Mouse (Mus musculus): Measurements from ENCODE around the gene Rbm12. TPM values are rescaled to one million over a fixed set of nuclear protein-coding genes. Genes with fewer than 3 reads are reported as not detected.

Rbm12 gene
- 37.6 and 38.8 TPM in 2 replicates for polyA plus RNA-seq (2015; fragmentation: Nextera tagmentation; extraction: Ambion mirVana)

DNA sequence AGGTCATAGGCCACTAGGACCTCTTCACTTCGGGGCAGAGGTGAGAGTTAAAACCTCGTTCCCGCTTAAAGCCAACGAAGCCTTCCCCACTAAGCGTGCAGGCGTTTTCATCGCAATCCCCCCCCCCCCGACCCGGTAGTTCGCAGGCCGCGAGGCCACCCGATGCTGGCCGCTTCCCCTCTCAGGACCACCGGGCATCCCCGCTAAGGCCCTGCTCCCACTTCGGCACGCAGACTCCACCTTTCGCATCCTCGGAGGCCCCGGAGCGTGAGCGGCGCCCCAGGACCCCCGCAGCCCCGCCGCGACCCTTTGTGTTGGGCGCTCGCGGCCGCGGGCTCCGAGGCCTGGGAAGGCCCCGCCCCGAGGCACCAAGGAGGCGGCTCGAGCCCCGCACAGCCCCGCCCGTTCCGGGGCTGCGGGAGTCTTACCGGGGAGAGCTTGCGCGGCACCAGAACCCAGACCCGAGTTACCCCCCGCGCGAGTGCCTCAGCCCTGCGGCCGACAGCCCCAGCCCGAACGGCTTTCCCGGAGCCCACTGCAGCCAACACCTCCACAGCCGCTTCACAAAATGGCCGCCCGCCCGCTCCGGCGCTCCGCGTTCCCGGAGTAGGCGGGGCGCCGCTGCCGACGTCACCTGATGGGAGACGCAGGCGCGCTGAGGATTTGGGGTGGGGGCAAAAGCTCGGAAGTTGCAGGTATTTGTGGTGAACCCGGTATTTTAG is at the start of gene Rbm12, which contains the start of gene Cpne1:
Gene Rbm12 (minus strand): TSS at position 621 of the 722 bp plus-strand sequence.
Gene Cpne1 (minus strand): TSS at position 608 of the 722 bp plus-strand sequence.
- WGBS: under 1% methylated on average over 71 of the region's 74 CpGs
- no peaks in the 10 kb centered on the region for H3K9me3 ChIP-seq (ENCODE audit: control insufficient read depth, low read length)
- H3K4me2 ChIP-seq (ENCODE audit: low read length): peak within 1 kb of the TSS; percentile 81
- no peaks in the 10 kb centered on the region for H3K27me3 ChIP-seq (replicated peaks; ENCODE audit: control insufficient read depth, insufficient read depth, low read length)
- peak within 1 kb of the TSS; percentile 99 for H3K4me3 ChIP-seq (replicated peaks; ENCODE audit: low read length)
- no peaks in the 10 kb centered on the region for H3K36me3 ChIP-seq (ENCODE audit: control insufficient read depth, insufficient read depth)
- H3K9ac ChIP-seq (replicated peaks; ENCODE audit: low read depth, low read length): peak within 1 kb of the TSS; percentile 94
- H3K4me1 ChIP-seq (replicated peaks; ENCODE audit: control insufficient read depth, insufficient read depth, low read length): peaks cover 12% of the 10 kb centered on the region
- H3K27ac ChIP-seq (ENCODE audit: low read length): peak within 1 kb of the TSS; percentile 87
- ATAC-seq: peak; percentile 97

- H3K4me1 ChIP-seq (replicated peaks; ENCODE audit: control insufficient read depth, insufficient read depth, low read length): no peaks in the 10 kb centered on the region
- no peak overlapping the region for H3K4me3 ChIP-seq (replicated peaks; ENCODE audit: low read length)
- no peak overlapping the region for H3K4me2 ChIP-seq (ENCODE audit: low read length)
- H3K9ac ChIP-seq (replicated peaks; ENCODE audit: low read depth, low read length): no peak overlapping the region
- H3K27ac ChIP-seq (ENCODE audit: low read length): no peak overlapping the region
- no peaks in the 10 kb centered on the region for H3K27me3 ChIP-seq (replicated peaks; ENCODE audit: control insufficient read depth, insufficient read depth, low read length)
- ATAC-seq: no peak
- H3K36me3 ChIP-seq (ENCODE audit: control insufficient read depth, insufficient read depth): peaks cover 36% of the 10 kb centered on the region
- no peaks in the 10 kb centered on the region for H3K9me3 ChIP-seq (ENCODE audit: control insufficient read depth, low read length)
These were observed 39.8 kb upstream of the Rbm12 start for GRCm38 (mm10) chr2:156151538-156151937.

DNA sequence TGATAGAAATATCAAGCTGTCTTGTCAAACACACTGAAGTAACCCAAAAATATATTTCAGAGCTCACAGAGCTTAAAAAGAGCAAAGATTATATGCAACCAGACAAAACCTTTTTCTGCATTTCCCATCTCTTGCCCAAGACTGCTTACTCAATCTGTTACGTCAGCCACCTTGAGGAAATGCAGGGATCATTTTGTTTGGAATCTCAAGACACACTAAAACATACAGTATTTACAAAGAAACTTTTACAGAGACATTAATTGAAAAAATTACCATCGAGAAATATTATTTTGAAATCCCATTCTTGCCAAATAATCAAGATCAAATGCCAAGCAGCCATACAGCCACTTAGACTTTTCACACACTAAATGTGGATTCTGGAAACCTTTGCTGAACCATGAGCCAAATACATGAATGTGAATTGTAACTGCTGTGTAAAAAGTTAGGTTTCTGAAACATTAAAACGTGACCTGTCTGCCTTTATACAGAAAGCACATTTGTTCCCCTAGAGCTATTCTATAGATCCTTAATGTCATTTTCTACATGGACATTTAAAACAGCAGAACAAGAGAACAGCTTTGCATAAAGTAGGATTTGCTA is 35.6 kb upstream of the Rbm12 start:
- Histone ChIP-seq H3K27me3 (replicated peaks; ENCODE audit: control insufficient read depth, insufficient read depth, low read length) (no peaks in the 10 kb centered on the region), H3K9me3 (ENCODE audit: control insufficient read depth, low read length) (no peaks in the 10 kb centered on the region), H3K4me2 (ENCODE audit: low read length) (no peak overlapping the region), H3K4me1 (replicated peaks; ENCODE audit: control insufficient read depth, insufficient read depth, low read length) (peaks cover 15% of the 10 kb centered on the region), H3K4me3 (replicated peaks; ENCODE audit: low read length) (no peak overlapping the region), H3K9ac (replicated peaks; ENCODE audit: low read depth, low read length) (no peak overlapping the region), H3K27ac (ENCODE audit: low read length) (no peak overlapping the region), H3K36me3 (ENCODE audit: control insufficient read depth, insufficient read depth) (peaks cover 25% of the 10 kb centered on the region)
- no peak for ATAC-seq
- 81% methylated on average over 3 of the region's 3 CpGs for WGBS

GRCm38 (mm10) chr2:156146272-156146989 is 34.7 kb upstream of the Rbm12 start:
- Histone ChIP-seq H3K4me3 (replicated peaks; ENCODE audit: low read length) (no peak overlapping the region), H3K4me1 (replicated peaks; ENCODE audit: control insufficient read depth, insufficient read depth, low read length) (peaks cover 15% of the 10 kb centered on the region), H3K36me3 (ENCODE audit: control insufficient read depth, insufficient read depth) (peaks cover 23% of the 10 kb centered on the region), H3K27me3 (replicated peaks; ENCODE audit: control insufficient read depth, insufficient read depth, low read length) (no peaks in the 10 kb centered on the region), H3K27ac (ENCODE audit: low read length) (no peak overlapping the region), H3K9ac (replicated peaks; ENCODE audit: low read depth, low read length) (no peak overlapping the region), H3K4me2 (ENCODE audit: low read length) (no peak overlapping the region), H3K9me3 (ENCODE audit: control insufficient read depth, low read length) (no peaks in the 10 kb centered on the region)
- WGBS: 67% methylated on average over 5 of the region's 5 CpGs
- no peak for ATAC-seq

GRCm38 (mm10) chr2:156145486-156146130 is 33.8 kb upstream of the Rbm12 start:
- ATAC-seq: no peak
- Histone ChIP-seq H3K4me3 (replicated peaks; ENCODE audit: low read length) (no peak overlapping the region), H3K27me3 (replicated peaks; ENCODE audit: control insufficient read depth, insufficient read depth, low read length) (no peaks in the 10 kb centered on the region), H3K4me1 (replicated peaks; ENCODE audit: control insufficient read depth, insufficient read depth, low read length) (peaks cover 15% of the 10 kb centered on the region), H3K9me3 (ENCODE audit: control insufficient read depth, low read length) (no peaks in the 10 kb centered on the region), H3K9ac (replicated peaks; ENCODE audit: low read depth, low read length) (no peak overlapping the region), H3K36me3 (ENCODE audit: control insufficient read depth, insufficient read depth) (peaks cover 23% of the 10 kb centered on the region), H3K4me2 (ENCODE audit: low read length) (peak overlapping the region; percentile 28; the same call in 1 of the 2 replicates), H3K27ac (ENCODE audit: low read length) (no peak overlapping the region)
- 56% methylated on average over 11 of the region's 11 CpGs for WGBS

DNA sequence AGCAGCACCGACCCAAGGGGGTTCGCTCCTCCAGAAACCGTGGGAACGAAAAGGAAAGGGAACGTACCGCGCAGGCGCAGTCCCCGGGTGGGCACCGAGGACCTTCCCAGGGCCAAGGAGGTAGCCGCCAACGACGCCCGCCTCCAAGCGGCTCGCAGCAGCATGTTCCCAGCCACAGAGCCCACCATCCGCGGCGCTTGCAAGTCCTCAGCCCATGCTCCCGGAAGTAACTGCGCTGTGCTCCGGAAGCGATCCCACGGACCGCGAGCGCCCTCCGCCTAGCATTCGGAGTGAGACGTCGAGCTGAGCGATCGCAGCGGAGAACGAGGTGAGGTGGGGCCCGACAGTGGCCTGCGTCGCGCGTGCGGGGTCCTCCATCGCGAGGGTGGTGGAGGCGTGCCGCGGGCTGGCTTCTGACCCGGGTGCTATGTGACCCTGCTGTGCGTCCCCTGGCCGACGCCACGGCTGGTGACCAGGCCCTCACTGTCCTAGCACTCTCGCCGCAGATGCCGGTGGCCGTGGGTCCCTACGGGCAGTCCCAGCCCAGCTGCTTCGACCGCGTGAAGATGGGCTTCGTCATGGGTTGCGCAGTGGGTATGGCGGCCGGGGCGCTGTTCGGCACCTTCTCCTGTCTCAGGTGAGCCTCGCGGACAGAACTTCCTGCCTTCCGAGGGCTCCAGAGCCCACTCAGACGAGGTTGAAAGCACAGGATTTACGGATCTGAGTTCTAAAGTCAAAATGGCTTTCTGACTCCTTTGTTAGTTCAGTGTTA is 32.4 kb upstream of the Rbm12 start, which contains the start of the genes Romo1 and Nfs1:
Gene Romo1 (plus strand): TSS at position 87 of the 772 bp plus-strand sequence.
Gene Nfs1 (minus strand): TSS at position 234 of the 772 bp plus-strand sequence.
- no peaks in the 10 kb centered on the region for H3K27me3 ChIP-seq (replicated peaks; ENCODE audit: control insufficient read depth, insufficient read depth, low read length)
- H3K9ac ChIP-seq (replicated peaks; ENCODE audit: low read depth, low read length): peak within 1 kb of the TSS; percentile 87
- no peaks in the 10 kb centered on the region for H3K9me3 ChIP-seq (ENCODE audit: control insufficient read depth, low read length)
- H3K27ac ChIP-seq (ENCODE audit: low read length): peak within 1 kb of the TSS; percentile 93
- H3K4me1 ChIP-seq (replicated peaks; ENCODE audit: control insufficient read depth, insufficient read depth, low read length): peaks cover 15% of the 10 kb centered on the region
- H3K36me3 ChIP-seq (ENCODE audit: control insufficient read depth, insufficient read depth): peaks cover 15% of the 10 kb centered on the region; the same call in 1 of the 2 replicates
- H3K4me3 ChIP-seq (replicated peaks; ENCODE audit: low read length): peak within 1 kb of the TSS; percentile 90
- peak; percentile 99 for ATAC-seq
- WGBS: 0% methylated on average over 69 of the region's 70 CpGs
- peak within 1 kb of the TSS; percentile 93 for H3K4me2 ChIP-seq (ENCODE audit: low read length)

GRCm38 (mm10) chr2:156143367-156143766 is 31.6 kb upstream of the Rbm12 start:
- peaks cover 15% of the 10 kb centered on the region for H3K4me1 ChIP-seq (replicated peaks; ENCODE audit: control insufficient read depth, insufficient read depth, low read length)
- no peaks in the 10 kb centered on the region for H3K9me3 ChIP-seq (ENCODE audit: control insufficient read depth, low read length)
- ATAC-seq: no peak
- H3K9ac ChIP-seq (replicated peaks; ENCODE audit: low read depth, low read length): peak overlapping the region; percentile 87
- H3K27ac ChIP-seq (ENCODE audit: low read length): peak overlapping the region; percentile 93
- H3K4me3 ChIP-seq (replicated peaks; ENCODE audit: low read length): peak overlapping the region; percentile 90
- peaks cover 9% of the 10 kb centered on the region; the same call in 1 of the 2 replicates for H3K36me3 ChIP-seq (ENCODE audit: control insufficient read depth, insufficient read depth)
- H3K4me2 ChIP-seq (ENCODE audit: low read length): peak overlapping the region; percentile 93
- no peaks in the 10 kb centered on the region for H3K27me3 ChIP-seq (replicated peaks; ENCODE audit: control insufficient read depth, insufficient read depth, low read length)
- 2% methylated on average over 16 of the region's 16 CpGs for WGBS

GRCm38 (mm10) chr2:156142820-156143219 is 31.0 kb upstream of the Rbm12 start:
- H3K27ac ChIP-seq (ENCODE audit: low read length): no peak overlapping the region
- no peak for ATAC-seq
- WGBS: 85% methylated on average over 2 of the region's 2 CpGs

More at GRCm38 (mm10) chr2:156142820-156143219, 31.0 kb upstream of the Rbm12 start:
- H3K4me3 ChIP-seq (replicated peaks; ENCODE audit: low read length): peak overlapping the region; percentile 90; the same call in 1 of the 2 replicates
- no peak overlapping the region; the same call in 1 of the 2 replicates for H3K9ac ChIP-seq (replicated peaks; ENCODE audit: low read depth, low read length)
- H3K9me3 ChIP-seq (ENCODE audit: control insufficient read depth, low read length): no peaks in the 10 kb centered on the region
- peaks cover 15% of the 10 kb centered on the region for H3K4me1 ChIP-seq (replicated peaks; ENCODE audit: control insufficient read depth, insufficient read depth, low read length)
- H3K27me3 ChIP-seq (replicated peaks; ENCODE audit: control insufficient read depth, insufficient read depth, low read length): no peaks in the 10 kb centered on the region
- 0 out of 2 replicates have a peak, but pooled peaks cover 5% of the 10 kb centered on the region for H3K36me3 ChIP-seq (ENCODE audit: control insufficient read depth, insufficient read depth)
- H3K4me2 ChIP-seq (ENCODE audit: low read length): peak overlapping the region; percentile 93
